Mouse (Mus musculus) lung, embryonic 16.5 days (tissue): ENCODE measurements around the gene Dbndd2. TPM values are rescaled to one million over a fixed set of nuclear protein-coding genes. Genes with fewer than 3 reads are reported as not detected.

Experiments
- ATAC-seq: fragments of 200-750 bp; cut with Nextera tagmentation; 2 replicates; pipeline ENCODE4 v1.8.0; 2017; ENCODE audit warnings: low read depth, mild to moderate bottlenecking, moderate library complexity
- H3K27ac ChIP-seq: fragments of 300-500 bp; sonication (generic); 2 replicates; pipeline ENCODE4 v1.5.1; 2014; ENCODE audit warnings: mild to moderate bottlenecking, control low read depth, low read length
- H3K27me3 ChIP-seq: fragments of 300-500 bp; sonication (generic); 2 replicates; pipeline ENCODE4 v1.6.1; 2014; ENCODE audit warnings: low read depth, low read length, mixed read lengths; ENCODE audit not compliant: control insufficient read depth, insufficient read depth
- H3K36me3 ChIP-seq: fragments of 300-500 bp; sonication (generic); 2 replicates; pipeline ENCODE4 v1.6.1; 2014; ENCODE audit warnings: low read length; ENCODE audit not compliant: control insufficient read depth, insufficient read depth
- H3K4me1 ChIP-seq: fragments of 300-500 bp; sonication (generic); replicated peaks from 2 replicates; pipeline ENCODE4 v1.6.1; 2014; ENCODE audit warnings: low read length, mixed read lengths; ENCODE audit not compliant: control insufficient read depth, insufficient read depth
- H3K4me2 ChIP-seq: fragments of 300-500 bp; sonication (generic); 2 replicates; pipeline ENCODE4 v1.6.1; 2014; ENCODE audit warnings: low read depth, low read length, control low read depth
- H3K4me3 ChIP-seq: fragments of 300-500 bp; sonication (generic); 2 replicates; pipeline ENCODE4 v1.5.1; 2014; ENCODE audit warnings: mild to moderate bottlenecking, low read length, control low read depth
- H3K9ac ChIP-seq: fragments of 300-500 bp; sonication (generic); 2 replicates; pipeline ENCODE4 v1.6.1; 2014; ENCODE audit warnings: low read length, control low read depth
- H3K9me3 ChIP-seq: fragments of 300-500 bp; sonication (generic); 2 replicates; pipeline ENCODE4 v1.6.1; 2016; ENCODE audit warnings: low read length; ENCODE audit not compliant: control insufficient read depth
- WGBS: fragments of 180-500 bp; shearing (Covaris S2); extraction: QIAGEN DNeasy Blood & Tissue Kit; methylation state at CpG from one replicate; pipeline ENCODE4 v1.1.7; 2014; 5-methylcytosine and 5-hydroxymethylcytosine counted together
- polyA plus RNA-seq: library from polyadenylated mRNA; unstranded; fragments of >200 nt; fragmentation: Nextera tagmentation; extraction: Ambion mirVana; gene quantifications from 2 replicates; pipeline ENCODE4 v1.2.1, GENCODE M21; 2015

The Dbndd2 gene
- 13.0 and 23.4 TPM in 2 replicates for polyA plus RNA-seq

- ATAC-seq = peak; percentile 53
- WGBS = 2% methylated on average over 26 of the region's 26 CpGs
Measured at GRCm38 (mm10) chr2:164485681-164486257, at the start of gene Dbndd2. TSS of gene Dbndd2 (plus strand) at chr2:164486106.

DNA sequence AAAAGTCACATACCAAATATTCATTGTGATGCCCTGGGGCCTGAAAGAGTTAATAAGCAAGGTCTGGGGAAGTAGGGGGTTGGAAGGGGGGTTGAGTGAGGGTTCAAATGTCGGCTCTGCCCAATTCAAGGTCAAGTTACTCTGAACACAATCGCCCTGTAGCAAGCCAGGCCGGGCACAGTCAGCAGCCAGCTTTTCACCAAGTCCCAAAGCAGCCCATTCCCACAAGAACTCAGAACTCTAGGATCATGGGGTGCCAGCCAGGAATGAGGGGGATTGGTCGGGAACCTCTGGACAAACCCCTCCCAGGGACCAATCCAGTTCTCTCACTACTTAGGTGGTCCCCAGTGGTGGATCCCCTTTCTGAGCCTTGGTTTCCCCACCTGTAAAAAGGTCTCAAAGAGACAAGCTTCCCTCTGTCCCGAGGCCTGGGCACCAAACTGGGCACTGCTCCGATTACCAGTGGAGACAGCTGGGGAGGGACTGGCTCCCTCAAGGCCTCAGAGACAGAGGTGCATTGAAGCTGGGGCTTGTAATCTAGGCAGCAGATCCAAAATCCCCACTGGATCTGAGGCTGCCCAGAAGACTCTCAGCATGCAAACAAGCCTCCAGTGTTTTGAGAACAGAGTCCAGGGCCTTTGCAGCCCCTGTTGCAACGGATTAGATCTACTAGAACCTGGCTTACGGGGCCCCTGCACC lies 49.5 kb upstream of the Dbndd2 start:
- Histone ChIP-seq H3K27me3 (no peaks in the 10 kb centered on the region), H3K4me3 (no peak overlapping the region), H3K4me2 (peak overlapping the region; percentile 20; the same call in 1 of the 2 replicates), H3K27ac (peak overlapping the region; percentile 33; the same call in 1 of the 2 replicates), H3K9ac (peak overlapping the region; percentile 51), H3K4me1 (peaks cover 75% of the 10 kb centered on the region), H3K36me3 (no peaks in the 10 kb centered on the region), H3K9me3 (no peaks in the 10 kb centered on the region)
- ATAC-seq = no peak
- WGBS = 23% methylated on average over 8 of the region's 8 CpGs

More at GRCm38 (mm10) chr2:164485681-164486257, at the start of gene Dbndd2:
- H3K4me2 ChIP-seq = peak within 1 kb of the TSS; percentile 99
- H3K4me1 ChIP-seq = peaks cover 8% of the 10 kb centered on the region
- H3K9ac ChIP-seq = peak within 1 kb of the TSS; percentile 81
- H3K27me3 ChIP-seq = peaks cover 9% of the 10 kb centered on the region; the same call in 1 of the 2 replicates
- peak within 1 kb of the TSS; percentile 79 for H3K4me3 ChIP-seq
- no peaks in the 10 kb centered on the region for H3K36me3 ChIP-seq
- no peak within 1 kb of the TSS for H3K27ac ChIP-seq
- no peaks in the 10 kb centered on the region for H3K9me3 ChIP-seq

GRCm38 (mm10) chr2:164436961-164437360 lies 48.9 kb upstream of the Dbndd2 start:
- peak overlapping the region; percentile 20 for H3K4me2 ChIP-seq
- H3K27me3 ChIP-seq = no peaks in the 10 kb centered on the region
- no peaks in the 10 kb centered on the region for H3K36me3 ChIP-seq
- H3K4me3 ChIP-seq = no peak overlapping the region
- no peak for ATAC-seq
- H3K27ac ChIP-seq = peak overlapping the region; percentile 33; the same call in 1 of the 2 replicates
- H3K4me1 ChIP-seq = peaks cover 69% of the 10 kb centered on the region
- 40% methylated on average over 3 of the region's 3 CpGs for WGBS
- no peaks in the 10 kb centered on the region for H3K9me3 ChIP-seq
- peak overlapping the region; percentile 51 for H3K9ac ChIP-seq

GRCm38 (mm10) chr2:164437710-164438109 lies 48.2 kb upstream of the Dbndd2 start:
- Histone ChIP-seq H3K4me3 (no peak overlapping the region), H3K27me3 (no peaks in the 10 kb centered on the region), H3K4me2 (peak overlapping the region; percentile 16), H3K36me3 (no peaks in the 10 kb centered on the region), H3K4me1 (peaks cover 61% of the 10 kb centered on the region), H3K9me3 (no peaks in the 10 kb centered on the region), H3K9ac (no peak overlapping the region; the same call in 1 of the 2 replicates), H3K27ac (peak overlapping the region; percentile 43; the same call in 1 of the 2 replicates)
- no peak for ATAC-seq
- WGBS = 39% methylated on average over 6 of the region's 6 CpGs

DNA sequence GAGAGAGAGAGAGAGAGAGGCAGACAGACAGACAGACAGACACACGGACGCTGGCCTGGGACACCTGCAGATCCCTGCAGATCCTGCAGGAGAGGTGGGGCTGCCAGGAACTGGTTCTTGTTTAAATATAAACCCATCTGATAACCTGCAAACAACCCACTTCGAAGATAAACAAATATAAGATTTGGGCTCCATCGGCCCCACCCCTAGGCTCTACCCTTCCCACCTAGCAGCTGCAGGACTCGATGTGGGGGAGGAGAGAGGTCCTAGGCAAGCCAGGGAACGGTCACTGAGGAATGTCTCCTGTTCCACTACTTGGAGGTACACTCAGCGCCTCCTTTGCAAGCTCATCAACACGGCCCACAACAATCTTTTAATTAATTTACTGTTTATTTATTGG lies 47.6 kb upstream of the Dbndd2 start:
- 31% methylated on average over 8 of the region's 8 CpGs for WGBS
- Histone ChIP-seq H3K4me2 (peak overlapping the region; percentile 33), H3K4me3 (no peak overlapping the region)

GRCm38 (mm10) chr2:164439001-164439421 lies 46.9 kb upstream of the Dbndd2 start:
- Histone ChIP-seq H3K36me3 (no peaks in the 10 kb centered on the region), H3K27me3 (no peaks in the 10 kb centered on the region), H3K9me3 (no peaks in the 10 kb centered on the region), H3K4me3 (no peak overlapping the region), H3K27ac (peak overlapping the region; percentile 50), H3K4me1 (peaks cover 55% of the 10 kb centered on the region), H3K9ac (peak overlapping the region; percentile 24; the same call in 1 of the 2 replicates), H3K4me2 (peak overlapping the region; percentile 33)
- no peak for ATAC-seq
- 37% methylated on average over 3 of the region's 3 CpGs for WGBS

More for the DNA sequence above, 47.6 kb upstream of the Dbndd2 start:
- no peaks in the 10 kb centered on the region for H3K9me3 ChIP-seq
- H3K9ac ChIP-seq = no peak overlapping the region
- no peaks in the 10 kb centered on the region for H3K36me3 ChIP-seq
- no peaks in the 10 kb centered on the region for H3K27me3 ChIP-seq
- no peak for ATAC-seq
- peaks cover 56% of the 10 kb centered on the region for H3K4me1 ChIP-seq
- H3K27ac ChIP-seq = peak overlapping the region; percentile 50; the same call in 1 of the 2 replicates

DNA sequence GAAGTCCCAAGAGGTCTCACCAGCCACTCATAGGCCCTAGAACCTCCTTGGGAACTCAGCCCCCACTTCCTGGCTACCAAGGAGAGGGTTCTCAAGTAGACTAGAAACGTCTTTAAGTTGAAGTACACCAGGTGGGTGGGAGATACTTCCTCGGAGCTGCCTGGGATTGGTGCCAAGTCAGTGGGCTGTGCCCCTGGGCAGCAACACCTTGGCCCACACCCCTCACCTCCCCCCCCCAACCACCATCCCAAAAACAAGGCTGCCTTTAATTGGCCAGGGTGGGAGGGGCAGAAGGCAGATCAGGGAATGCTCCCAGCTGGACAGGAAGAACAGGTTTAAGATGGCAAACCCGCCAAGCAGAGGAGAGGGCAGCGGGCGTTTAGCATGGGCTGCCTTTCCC lies 45.6 kb upstream of the Dbndd2 start:
- ATAC-seq = peak; percentile 63
- Histone ChIP-seq H3K27me3 (no peaks in the 10 kb centered on the region), H3K4me1 (peaks cover 47% of the 10 kb centered on the region), H3K9me3 (no peaks in the 10 kb centered on the region), H3K4me3 (peak overlapping the region; percentile 77), H3K9ac (no peak overlapping the region), H3K4me2 (peak overlapping the region; percentile 66), H3K27ac (peak overlapping the region; percentile 73), H3K36me3 (no peaks in the 10 kb centered on the region)
- 54% methylated on average over 5 of the region's 5 CpGs for WGBS

GRCm38 (mm10) chr2:164441155-164441554 lies 44.8 kb upstream of the Dbndd2 start:
- H3K4me3 ChIP-seq = peak overlapping the region; percentile 77
- no peak for ATAC-seq
- peak overlapping the region; percentile 73 for H3K27ac ChIP-seq
- peak overlapping the region; percentile 66 for H3K4me2 ChIP-seq
- 38% methylated on average over 8 of the region's 8 CpGs for WGBS
- no peaks in the 10 kb centered on the region for H3K36me3 ChIP-seq
- peak overlapping the region; percentile 92 for H3K9ac ChIP-seq
- H3K4me1 ChIP-seq = peaks cover 38% of the 10 kb centered on the region
- no peaks in the 10 kb centered on the region for H3K27me3 ChIP-seq
- no peaks in the 10 kb centered on the region for H3K9me3 ChIP-seq

DNA sequence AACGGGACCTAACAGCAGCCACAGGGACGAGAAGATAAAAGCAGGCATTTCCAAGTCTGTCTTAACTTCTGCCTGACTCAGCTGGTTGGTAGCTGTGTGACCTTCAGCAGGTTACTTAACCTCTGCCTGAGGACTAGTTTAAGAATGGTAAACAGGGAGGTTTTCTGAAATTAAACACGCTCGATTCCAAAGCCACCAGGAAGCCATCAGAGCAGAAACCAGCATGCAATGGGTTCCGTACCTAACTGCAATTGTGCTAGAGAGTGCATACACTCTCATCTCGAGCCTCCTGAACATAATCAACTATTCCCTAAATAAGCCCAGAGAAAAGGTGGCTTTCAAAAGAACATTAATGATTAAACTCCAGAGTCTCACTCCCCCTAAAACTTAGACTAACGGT lies 44.2 kb upstream of the Dbndd2 start:
- peak overlapping the region; percentile 92 for H3K9ac ChIP-seq
- H3K36me3 ChIP-seq = no peaks in the 10 kb centered on the region
- H3K27me3 ChIP-seq = no peaks in the 10 kb centered on the region
- WGBS = 29% methylated on average over 7 of the region's 7 CpGs
- no peaks in the 10 kb centered on the region for H3K9me3 ChIP-seq
- no peak for ATAC-seq
- H3K4me1 ChIP-seq = peaks cover 33% of the 10 kb centered on the region
- H3K4me3 ChIP-seq = peak overlapping the region; percentile 77
- peak overlapping the region; percentile 66 for H3K4me2 ChIP-seq
- peak overlapping the region; percentile 85 for H3K27ac ChIP-seq
